Mouse (Mus musculus) left cerebral cortex, postnatal 36 days (tissue): Measurements from ENCODE around the gene Med16. TPM values are rescaled to one million over a fixed set of nuclear protein-coding genes. Genes with fewer than 3 reads are reported as not detected.

Experiments
- DNase-seq, 2 experiments: peaks; one replicate each; pipeline ENCODE4 v3.0.0; 2021 to 2022; ENCODE audit warnings: low spot score in 2 of 2, mixed read lengths in 1 of 2
- intact Hi-C: fragments of 180-260 bp; cut with DNase I; formaldehyde crosslinking; loops from one replicate; pipeline ENCODE4 v1.15.1; 2025
- microRNA-seq: library from miRNA; unstranded; fragments of <30 nt; microRNA quantifications from one replicate; pipeline ENCODE4 v1.2.0, GENCODE M21; 2022
- total RNA-seq, 2 experiments: library from RNA; stranded (reverse); gene quantifications; 2 replicates each; pipeline ENCODE4 v1.2.3; 2021

Med16 gene
- total RNA-seq, 2 experiments from 2014 or later = 53.2 to 60.6 TPM

- intact Hi-C loops = loop anchor here (1.0 to 2.0 kb wide), 2 partner anchors 21 to 87 kb away; partner anchors contain the start of genes Plppr3 and Prtn3
- peak; percentile 98 to 99 for DNase-seq
Measured at GRCm38 (mm10) chr10:79853860-79854795, 54.6 kb downstream of the Med16 start, which contains the start of gene Ptbp1. Gene Ptbp1 (plus strand): TSS chr10:79854427.

GRCm38 (mm10) chr10:79853392-79853791 is 55.3 kb downstream of the Med16 start:
- intact Hi-C loops = no loop called here
- DNase-seq = peak; percentile 78 to 82

GRCm38 (mm10) chr10:79852827-79853226 is 55.9 kb downstream of the Med16 start:
- DNase-seq = no peak
- intact Hi-C loops = no loop called here

GRCm38 (mm10) chr10:79852107-79852789 is 56.5 kb downstream of the Med16 start:
- intact Hi-C loops = no loop called here
- no peak for DNase-seq

- intact Hi-C loops = no loop called here
- DNase-seq = no peak
Measured at GRCm38 (mm10) chr10:79851653-79852052, 57.1 kb downstream of the Med16 start.

- no peak for DNase-seq
- intact Hi-C loops = no loop called here
Measured at GRCm38 (mm10) chr10:79849941-79850628, 58.6 kb downstream of the Med16 start.

- intact Hi-C loops = no loop called here
Measured at GRCm38 (mm10) chr10:79846553-79846952, 62.2 kb downstream of the Med16 start.

More at GRCm38 (mm10) chr10:79846553-79846952, 62.2 kb downstream of the Med16 start:
- no peak for DNase-seq

Small RNA genes within 50 kb of the gene (microRNA-seq; reads per million reads assigned to microRNA genes)
- gene Mir6910 = not detected

Other genes with a start within 250 kb of the Med16 start
- not detected for gene Madcam1, start 244.4 kb downstream of the Med16 start, total RNA-seq
- 10 to 100 TPM; 71.4 to 91.6 TPM for gene Tpgs1, start 239.6 kb downstream of the Med16 start, total RNA-seq
- 10 to 100 TPM; 76.2 to 90.0 TPM for gene Cdc34, start 226.7 kb downstream of the Med16 start, total RNA-seq
- 1 to 10 TPM; 1.8 to 2.0 TPM for gene Gzmm, start 219.9 kb downstream of the Med16 start, total RNA-seq
- gene Bsg, start 204.4 kb downstream of the Med16 start, total RNA-seq = 100 to 1,000 TPM; 593 to 646 TPM
- 100 to 1,000 TPM; 128 to 152 TPM for gene Hcn2, start 192.3 kb downstream of the Med16 start, total RNA-seq
- 10 to 100 TPM; 44.9 to 49.7 TPM for gene Polrmt, start 162.3 kb downstream of the Med16 start, total RNA-seq
- 1 to 10 TPM; 4.0 to 4.7 TPM for gene Fgf22, start 153.8 kb downstream of the Med16 start, total RNA-seq
- 100 to 1,000 TPM in 1 of 2 experiments, 10 to 100 TPM in 1; 92.7 to 104 TPM for gene Rnf126, start 142.0 kb downstream of the Med16 start, total RNA-seq
- gene Fstl3, start 131.7 kb downstream of the Med16 start, total RNA-seq = 1 to 10 TPM; 2.8 to 3.6 TPM
- under 1 TPM; 0.74 to 0.79 TPM for gene Prss57, start 118.0 kb downstream of the Med16 start, total RNA-seq
- gene Palm, start 115.4 kb downstream of the Med16 start, total RNA-seq = 100 to 1,000 TPM; 321 to 357 TPM
- 1 to 10 TPM in 1 of 2 experiments, not detected in 1; 1.7 TPM for gene Misp, start 87.9 kb downstream of the Med16 start, total RNA-seq
- gene Ptbp1, start 54.5 kb downstream of the Med16 start, total RNA-seq = 10 to 100 TPM; 40.2 to 51.9 TPM
- 1 to 10 TPM; 2.2 to 2.4 TPM for gene Prtn3, start 34.4 kb downstream of the Med16 start, total RNA-seq
- gene Plppr3, start 34.3 kb downstream of the Med16 start, total RNA-seq = 10 to 100 TPM; 50.4 to 57.1 TPM
- gene Elane, start 22.7 kb downstream of the Med16 start, total RNA-seq = not detected
- not detected for gene Cfd, start 18.1 kb downstream of the Med16 start, total RNA-seq
- not detected for gene Gm26602, start 1.9 kb upstream of the Med16 start, total RNA-seq
- 1 to 10 TPM; 6.7 to 8.2 TPM for gene Kiss1r, start 8.0 kb upstream of the Med16 start, total RNA-seq
- 100 to 1,000 TPM; 349 to 368 TPM for gene R3hdm4, start 12.3 kb upstream of the Med16 start, total RNA-seq
- gene Arid3a, start 18.1 kb upstream of the Med16 start, total RNA-seq = 1 to 10 TPM; 6.3 to 6.5 TPM
- 10 to 100 TPM; 44.2 to 46.3 TPM for gene Wdr18, start 51.2 kb upstream of the Med16 start, total RNA-seq
- under 1 TPM in 1 of 2 experiments, not detected in 1; 0.10 TPM for gene Grin3b, start 61.8 kb upstream of the Med16 start, total RNA-seq
- 100 to 1,000 TPM; 122 TPM for gene Tmem259, start 75.4 kb upstream of the Med16 start, total RNA-seq
- 1 to 10 TPM; 4.7 to 7.6 TPM for gene Cnn2, start 79.7 kb upstream of the Med16 start, total RNA-seq
- 10 to 100 TPM; 10.3 to 13.0 TPM for gene Abca7, start 87.6 kb upstream of the Med16 start, total RNA-seq
- gene Arhgap45, start 107.7 kb upstream of the Med16 start, total RNA-seq = 1 to 10 TPM; 3.3 to 5.3 TPM
- 10 to 100 TPM; 69.2 to 83.6 TPM for gene Polr2e, start 130.9 kb upstream of the Med16 start, total RNA-seq
- 100 to 1,000 TPM; 468 to 559 TPM for gene Gpx4, start 138.2 kb upstream of the Med16 start, total RNA-seq
- 10 to 100 TPM; 14.5 to 25.5 TPM for gene Sbno2, start 196.6 kb upstream of the Med16 start, total RNA-seq
- 100 to 1,000 TPM in 1 of 2 experiments, 10 to 100 TPM in 1; 94.4 to 100 TPM for gene Stk11, start 206.9 kb upstream of the Med16 start, total RNA-seq
- 100 to 1,000 TPM; 334 to 384 TPM for gene Atp5d, start 229.7 kb upstream of the Med16 start, total RNA-seq
- gene Cbarp, start 231.9 kb upstream of the Med16 start, total RNA-seq = 100 to 1,000 TPM; 431 to 463 TPM
- gene Midn, start 239.3 kb upstream of the Med16 start, total RNA-seq = 10 to 100 TPM; 76.2 to 78.8 TPM